Mouse (Mus musculus): ENCODE data around the gene Carmil1. TPM values are rescaled to one million over a fixed set of nuclear protein-coding genes. Genes with fewer than 3 reads are reported as not detected.

The Carmil1 gene
- polyA plus RNA-seq, 1 experiment from 2014 or later, result 43.5 TPM

- H3K4me1 ChIP-seq (ENCODE audit: control insufficient read depth, insufficient read depth, low read depth, low read length), result no peaks in the 10 kb centered on the region
- H3K4me3 ChIP-seq (ENCODE audit: low read length), result no peak overlapping the region
- H3K27me3 ChIP-seq (replicated peaks; ENCODE audit: control insufficient read depth, insufficient read depth, low read length), result no peaks in the 10 kb centered on the region
- H3K9me3 ChIP-seq (ENCODE audit: control insufficient read depth, low read length), result no peaks in the 10 kb centered on the region
- H3K36me3 ChIP-seq (ENCODE audit: control insufficient read depth, insufficient read depth, low read length), result no peaks in the 10 kb centered on the region
- H3K27ac ChIP-seq (ENCODE audit: low read depth, low read length), result no peak overlapping the region
- ATAC-seq, result no peak
- WGBS, result 50% methylated on average over 4 of the region's 4 CpGs
- no peak overlapping the region for H3K4me2 ChIP-seq (ENCODE audit: low read length)
- no peak overlapping the region for H3K9ac ChIP-seq (ENCODE audit: low read depth, low read length)
Measured at GRCm38 (mm10) chr13:24306248-24306647, 25.7 kb upstream of the Carmil1 start.

GRCm38 (mm10) chr13:24305486-24305885, 24.9 kb upstream of the Carmil1 start:
- no peaks in the 10 kb centered on the region for H3K9me3 ChIP-seq (ENCODE audit: control insufficient read depth, low read length)
- H3K9ac ChIP-seq (ENCODE audit: low read depth, low read length), result no peak overlapping the region
- H3K4me1 ChIP-seq (ENCODE audit: control insufficient read depth, insufficient read depth, low read depth, low read length), result no peaks in the 10 kb centered on the region
- no peak overlapping the region for H3K27ac ChIP-seq (ENCODE audit: low read depth, low read length)
- no peak overlapping the region for H3K4me2 ChIP-seq (ENCODE audit: low read length)
- no peak overlapping the region for H3K4me3 ChIP-seq (ENCODE audit: low read length)
- ATAC-seq, result no peak
- 74% methylated on average over 4 of the region's 4 CpGs for WGBS
- H3K36me3 ChIP-seq (ENCODE audit: control insufficient read depth, insufficient read depth, low read length), result no peaks in the 10 kb centered on the region
- no peaks in the 10 kb centered on the region for H3K27me3 ChIP-seq (replicated peaks; ENCODE audit: control insufficient read depth, insufficient read depth, low read length)

GRCm38 (mm10) chr13:24297252-24297651, 16.7 kb upstream of the Carmil1 start:
- WGBS, result 13% methylated on average over 4 of the region's 4 CpGs
- H3K36me3 ChIP-seq (ENCODE audit: control insufficient read depth, insufficient read depth, low read length), result no peaks in the 10 kb centered on the region
- peak; percentile 40; the same call in 1 of the 2 replicates for ATAC-seq

DNA sequence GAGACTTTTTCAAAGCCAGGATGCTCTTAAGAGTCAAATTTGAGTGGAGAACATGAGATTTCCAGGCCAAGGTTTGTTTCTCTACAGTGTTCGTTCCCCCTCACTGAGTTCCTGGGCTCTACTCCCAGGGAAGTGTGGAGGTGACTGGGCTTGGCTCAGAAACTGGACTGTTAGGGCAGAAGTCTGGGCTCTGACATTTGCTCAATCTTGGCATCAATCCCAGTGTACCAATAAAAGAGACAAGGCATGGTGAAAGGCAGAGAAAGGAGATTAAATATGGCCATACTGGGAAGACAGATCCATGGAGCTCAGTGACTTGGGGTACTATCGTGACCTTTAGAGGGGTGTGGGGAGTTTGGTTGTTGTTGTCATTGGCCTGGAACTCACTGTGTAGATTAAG, 6.8 kb upstream of the Carmil1 start:
- Histone ChIP-seq H3K4me1 (ENCODE audit: control insufficient read depth, insufficient read depth, low read depth, low read length) (no peaks in the 10 kb centered on the region), H3K27ac (ENCODE audit: low read depth, low read length) (no peak overlapping the region), H3K27me3 (replicated peaks; ENCODE audit: control insufficient read depth, insufficient read depth, low read length) (no peaks in the 10 kb centered on the region), H3K9ac (ENCODE audit: low read depth, low read length) (no peak overlapping the region), H3K4me2 (ENCODE audit: low read length) (no peak overlapping the region), H3K4me3 (ENCODE audit: low read length) (no peak overlapping the region), H3K36me3 (ENCODE audit: control insufficient read depth, insufficient read depth, low read length) (no peaks in the 10 kb centered on the region), H3K9me3 (ENCODE audit: control insufficient read depth, low read length) (no peaks in the 10 kb centered on the region)
- WGBS, result 73% methylated on average over 2 of the region's 2 CpGs
- no peak for ATAC-seq

More at GRCm38 (mm10) chr13:24297252-24297651, 16.7 kb upstream of the Carmil1 start:
- Histone ChIP-seq H3K4me3 (ENCODE audit: low read length) (no peak overlapping the region), H3K9ac (ENCODE audit: low read depth, low read length) (no peak overlapping the region), H3K27me3 (replicated peaks; ENCODE audit: control insufficient read depth, insufficient read depth, low read length) (no peaks in the 10 kb centered on the region), H3K27ac (ENCODE audit: low read depth, low read length) (no peak overlapping the region), H3K9me3 (ENCODE audit: control insufficient read depth, low read length) (no peaks in the 10 kb centered on the region), H3K4me2 (ENCODE audit: low read length) (no peak overlapping the region), H3K4me1 (ENCODE audit: control insufficient read depth, insufficient read depth, low read depth, low read length) (no peaks in the 10 kb centered on the region)

DNA sequence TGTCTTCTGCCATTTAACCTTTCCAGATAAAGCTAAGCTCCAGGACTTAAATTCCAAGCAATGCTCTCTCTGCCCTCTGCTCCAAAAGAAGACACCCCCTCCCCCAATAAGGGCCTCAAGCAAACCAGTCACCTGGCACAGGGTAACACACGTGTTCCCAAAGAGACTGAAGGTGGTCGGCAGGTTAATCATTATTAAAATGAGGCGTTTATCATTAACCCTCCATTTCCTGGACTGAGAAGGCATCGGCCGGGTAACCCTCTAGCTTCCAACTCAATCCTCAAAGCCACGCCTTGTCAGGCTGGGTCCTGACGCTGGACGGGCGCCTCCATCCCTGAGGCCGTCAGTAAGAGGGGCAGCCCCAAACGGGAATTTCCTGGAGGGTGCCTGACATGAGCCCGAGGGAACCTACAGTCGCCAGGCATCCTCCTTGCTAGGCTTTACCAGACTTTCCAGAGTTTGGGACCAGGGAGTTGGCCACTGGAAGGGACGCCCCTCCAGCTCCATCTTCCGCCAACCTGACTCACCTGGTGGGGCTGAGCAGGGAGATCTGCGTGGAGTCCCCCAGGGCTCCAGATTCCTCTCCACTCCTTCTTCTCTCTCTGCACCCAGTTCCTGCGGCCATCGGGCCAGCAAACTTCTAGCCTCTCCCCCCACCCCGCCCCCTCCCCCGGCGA, 695 bp downstream of the Carmil1 start:
- WGBS, result under 1% methylated on average over 20 of the region's 21 CpGs
- peaks cover 19% of the 10 kb centered on the region for H3K4me1 ChIP-seq (ENCODE audit: control insufficient read depth, insufficient read depth, low read depth, low read length)
- H3K4me3 ChIP-seq (ENCODE audit: low read length), result peak overlapping the region; percentile 86
- no peaks in the 10 kb centered on the region for H3K9me3 ChIP-seq (ENCODE audit: control insufficient read depth, low read length)
- peak overlapping the region; percentile 98 for H3K9ac ChIP-seq (ENCODE audit: low read depth, low read length)
- peak overlapping the region; percentile 89 for H3K4me2 ChIP-seq (ENCODE audit: low read length)
- peak overlapping the region; percentile 98; the same call in 1 of the 2 replicates for H3K27ac ChIP-seq (ENCODE audit: low read depth, low read length)
- H3K36me3 ChIP-seq (ENCODE audit: control insufficient read depth, insufficient read depth, low read length), result no peaks in the 10 kb centered on the region
- peak; percentile 15 for ATAC-seq
- no peaks in the 10 kb centered on the region for H3K27me3 ChIP-seq (replicated peaks; ENCODE audit: control insufficient read depth, insufficient read depth, low read length)

GRCm38 (mm10) chr13:24279407-24279761, 1.2 kb downstream of the Carmil1 start:
- no peak for ATAC-seq
- Histone ChIP-seq H3K9ac (ENCODE audit: low read depth, low read length) (peak overlapping the region; percentile 98), H3K9me3 (ENCODE audit: control insufficient read depth, low read length) (no peaks in the 10 kb centered on the region), H3K27me3 (replicated peaks; ENCODE audit: control insufficient read depth, insufficient read depth, low read length) (no peaks in the 10 kb centered on the region), H3K4me2 (ENCODE audit: low read length) (peak overlapping the region; percentile 89), H3K36me3 (ENCODE audit: control insufficient read depth, insufficient read depth, low read length) (no peaks in the 10 kb centered on the region), H3K4me3 (ENCODE audit: low read length) (peak overlapping the region; percentile 86), H3K27ac (ENCODE audit: low read depth, low read length) (no peak overlapping the region), H3K4me1 (ENCODE audit: control insufficient read depth, insufficient read depth, low read depth, low read length) (peaks cover 19% of the 10 kb centered on the region)
- WGBS, result 56% methylated on average over 11 of the region's 11 CpGs

DNA sequence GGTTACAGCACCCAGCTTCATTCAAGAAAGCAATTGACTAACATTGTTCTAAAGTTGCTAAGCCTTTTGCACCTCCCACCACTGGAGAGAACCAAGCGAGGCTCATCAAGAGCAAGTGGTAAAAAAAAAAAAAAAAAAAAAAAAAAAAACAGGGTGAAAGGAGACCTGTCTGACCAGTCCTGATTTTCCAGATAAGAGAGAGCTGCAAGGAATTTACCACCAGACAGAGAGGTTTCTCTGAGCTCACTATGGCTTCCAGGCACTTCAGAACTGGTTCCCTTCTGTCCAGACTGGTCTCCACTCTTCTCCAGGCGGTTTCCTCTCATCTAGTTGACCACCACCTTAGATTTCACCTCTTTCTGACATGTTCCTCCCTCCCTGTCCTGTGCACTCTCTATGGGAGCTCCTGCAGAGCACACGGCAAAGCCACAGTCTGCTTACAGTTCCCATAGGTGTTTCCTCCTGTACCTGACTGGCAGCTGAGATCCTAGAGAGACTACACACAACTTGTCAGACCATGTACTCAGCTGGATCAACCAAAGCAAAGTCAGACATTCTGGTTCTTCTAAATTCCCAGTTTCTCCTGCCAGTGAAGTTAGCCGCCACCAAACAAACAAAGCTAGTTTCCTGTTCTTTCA, 7.7 kb downstream of the Carmil1 start:
- Histone ChIP-seq H3K4me3 (ENCODE audit: low read length) (no peak overlapping the region), H3K4me1 (ENCODE audit: control insufficient read depth, insufficient read depth, low read depth, low read length) (no peaks in the 10 kb centered on the region; the same call in 1 of the 2 replicates), H3K27me3 (replicated peaks; ENCODE audit: control insufficient read depth, insufficient read depth, low read length) (no peaks in the 10 kb centered on the region), H3K27ac (ENCODE audit: low read depth, low read length) (no peak overlapping the region), H3K9ac (ENCODE audit: low read depth, low read length) (no peak overlapping the region), H3K9me3 (ENCODE audit: control insufficient read depth, low read length) (no peaks in the 10 kb centered on the region), H3K36me3 (ENCODE audit: control insufficient read depth, insufficient read depth, low read length) (no peaks in the 10 kb centered on the region), H3K4me2 (ENCODE audit: low read length) (no peak overlapping the region)
- no peak for ATAC-seq
- WGBS, result 76% methylated on average over 4 of the region's 4 CpGs

DNA sequence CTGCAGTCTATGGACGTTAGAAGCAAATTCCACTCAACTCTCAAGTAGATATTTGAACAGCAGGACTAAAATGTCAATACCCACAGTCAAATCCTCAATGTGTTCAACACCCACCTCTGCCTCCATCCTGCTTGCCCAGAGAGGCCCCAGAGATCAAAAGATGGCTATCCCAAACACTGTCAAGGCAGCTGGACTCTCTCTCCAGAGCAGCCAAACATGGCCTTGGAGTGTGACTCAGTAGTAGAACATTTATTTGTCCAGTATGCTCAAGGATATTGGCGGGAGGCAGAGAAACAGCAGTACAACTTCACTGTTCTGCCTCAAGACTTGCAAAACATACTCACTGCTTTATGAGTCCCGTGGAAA, 11.5 kb downstream of the Carmil1 start:
- no peak overlapping the region for H3K4me2 ChIP-seq (ENCODE audit: low read length)
- no peak for ATAC-seq
- 71% methylated on average over 3 of the region's 3 CpGs for WGBS

GRCm38 (mm10) chr13:24268355-24269099, 12.1 kb downstream of the Carmil1 start:
- Histone ChIP-seq H3K4me2 (ENCODE audit: low read length) (no peak overlapping the region), H3K27ac (ENCODE audit: low read depth, low read length) (peak overlapping the region; percentile 46; the same call in 1 of the 2 replicates), H3K36me3 (ENCODE audit: control insufficient read depth, insufficient read depth, low read length) (no peaks in the 10 kb centered on the region), H3K9me3 (ENCODE audit: control insufficient read depth, low read length) (no peaks in the 10 kb centered on the region), H3K4me1 (ENCODE audit: control insufficient read depth, insufficient read depth, low read depth, low read length) (no peaks in the 10 kb centered on the region), H3K4me3 (ENCODE audit: low read length) (no peak overlapping the region), H3K27me3 (replicated peaks; ENCODE audit: control insufficient read depth, insufficient read depth, low read length) (no peaks in the 10 kb centered on the region), H3K9ac (ENCODE audit: low read depth, low read length) (no peak overlapping the region)
- ATAC-seq, result peak; percentile 83
- WGBS, result 65% methylated on average over 14 of the region's 14 CpGs

More for the DNA sequence above, 11.5 kb downstream of the Carmil1 start:
- Histone ChIP-seq H3K27ac (ENCODE audit: low read depth, low read length) (peak overlapping the region; percentile 31; the same call in 1 of the 2 replicates), H3K4me3 (ENCODE audit: low read length) (no peak overlapping the region), H3K9me3 (ENCODE audit: control insufficient read depth, low read length) (no peaks in the 10 kb centered on the region), H3K9ac (ENCODE audit: low read depth, low read length) (no peak overlapping the region), H3K36me3 (ENCODE audit: control insufficient read depth, insufficient read depth, low read length) (no peaks in the 10 kb centered on the region), H3K4me1 (ENCODE audit: control insufficient read depth, insufficient read depth, low read depth, low read length) (no peaks in the 10 kb centered on the region), H3K27me3 (replicated peaks; ENCODE audit: control insufficient read depth, insufficient read depth, low read length) (no peaks in the 10 kb centered on the region)

All from hindbrain, embryonic 16.5 days (tissue).